Mouse (Mus musculus) frontal cortex, adult (tissue): Measurements from ENCODE around the gene Mras.
A peak's percentile ranks its signal among the peaks of the same experiment; 100 is the strongest.

Experiments
- ATAC-seq: cut with Nextera tagmentation; 2 replicates; pipeline ENCODE4 v1.9.2; 2017; ENCODE audit warnings: mild to moderate bottlenecking, moderate library complexity, mixed read lengths; ENCODE audit not compliant: low TSS enrichment

The Mras gene

DNA sequence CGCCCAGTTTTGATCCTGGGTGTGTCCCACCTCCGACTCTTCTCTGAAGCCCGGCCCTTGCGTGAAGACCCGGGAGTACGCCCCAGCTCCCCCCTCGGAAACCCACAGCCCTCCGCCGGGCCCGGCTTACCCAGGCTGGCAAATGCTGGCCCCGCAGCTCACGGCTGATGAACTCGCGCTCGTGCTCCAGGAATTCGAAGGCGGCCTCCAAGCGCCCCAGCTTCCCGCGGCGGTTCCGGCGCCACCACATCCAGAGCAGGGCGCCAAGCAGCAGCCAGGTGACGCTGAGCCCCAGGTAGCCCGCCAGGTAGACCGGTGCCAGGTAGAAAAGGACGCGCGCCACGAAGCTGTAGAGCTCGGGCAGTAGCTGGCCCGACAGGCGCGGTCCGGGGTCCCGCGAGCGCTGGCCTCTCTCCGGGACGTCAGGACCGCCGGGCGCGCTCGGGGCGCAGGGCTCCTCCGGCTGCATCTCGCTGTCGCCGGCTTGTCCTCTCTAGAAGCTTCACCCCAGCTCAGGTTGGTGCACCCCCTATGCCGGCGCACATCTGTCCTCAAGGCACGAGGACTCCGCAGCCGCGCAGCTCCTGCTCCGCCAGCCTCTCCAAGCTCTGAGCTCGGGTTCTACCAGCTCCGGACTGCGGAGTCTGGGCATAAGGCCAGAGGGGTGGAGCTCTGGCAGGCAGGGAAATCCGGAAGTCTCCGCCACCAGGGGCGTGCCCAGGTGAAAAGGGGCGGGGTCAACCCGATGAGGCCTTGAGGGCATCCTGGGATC is 79.1 kb downstream of the Mras start, which contains the start of gene Esyt3:
TSS of gene Esyt3 (minus strand) at position 637 of the 772 bp plus-strand sequence.
- ATAC-seq, result peak; percentile 73

DNA sequence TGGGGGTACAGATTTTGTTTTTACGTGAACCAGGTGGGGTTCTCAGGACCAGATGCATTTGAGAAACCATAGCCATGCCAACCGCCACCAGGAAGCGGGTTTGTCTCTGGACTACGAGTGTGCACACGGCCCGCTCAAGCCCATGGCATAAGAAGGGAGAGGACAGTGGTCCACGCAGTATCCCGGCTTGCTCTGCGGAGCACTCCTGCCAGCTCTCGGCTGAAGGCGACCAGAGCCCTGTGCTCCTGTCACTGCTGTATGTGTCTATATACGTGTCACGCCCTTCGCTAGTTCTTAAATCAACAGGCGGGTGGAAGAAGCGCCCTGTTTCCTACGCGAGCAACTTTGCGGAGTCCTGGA is 79.6 kb downstream of the Mras start:
- ATAC-seq, result no peak

DNA sequence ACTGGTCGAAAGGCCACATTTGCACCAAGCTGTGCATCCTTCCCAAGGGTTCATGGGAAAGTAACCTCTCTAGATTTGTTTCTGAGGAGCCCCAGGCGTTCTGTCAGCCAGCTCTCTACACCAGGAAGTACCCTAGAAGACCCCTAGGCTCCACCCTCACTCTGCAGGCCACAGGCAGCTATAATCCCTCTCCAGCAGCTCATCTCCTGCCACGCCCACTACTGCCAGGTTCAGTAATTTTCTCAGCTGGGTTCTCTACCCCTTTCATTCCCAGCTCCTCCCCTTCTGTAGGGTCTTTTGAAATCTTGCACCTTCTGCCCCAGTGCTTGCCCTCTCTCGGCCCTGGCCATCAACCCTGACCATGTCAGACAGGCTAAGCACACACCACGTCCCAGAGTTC is 81.2 kb downstream of the Mras start:
- ATAC-seq, result no peak

DNA sequence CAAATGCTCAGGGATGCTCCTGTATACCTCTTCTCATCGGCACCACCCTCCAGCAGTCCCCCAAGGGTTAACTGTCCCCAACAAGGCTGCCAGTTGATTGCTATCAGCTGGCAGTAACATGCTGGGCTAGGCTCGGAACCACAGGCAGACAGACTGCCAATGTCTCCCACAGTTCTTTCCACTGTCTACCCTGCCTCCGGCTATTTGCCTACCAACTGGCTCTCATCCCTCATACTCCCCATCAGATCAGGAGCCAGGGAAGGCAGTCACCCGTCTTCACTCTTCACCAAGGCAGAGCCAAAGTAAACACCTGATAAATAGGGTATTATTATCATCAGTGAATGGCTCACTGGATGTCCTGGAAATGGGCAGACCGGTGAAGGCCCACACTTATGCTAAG is 82.4 kb downstream of the Mras start:
- no peak for ATAC-seq

DNA sequence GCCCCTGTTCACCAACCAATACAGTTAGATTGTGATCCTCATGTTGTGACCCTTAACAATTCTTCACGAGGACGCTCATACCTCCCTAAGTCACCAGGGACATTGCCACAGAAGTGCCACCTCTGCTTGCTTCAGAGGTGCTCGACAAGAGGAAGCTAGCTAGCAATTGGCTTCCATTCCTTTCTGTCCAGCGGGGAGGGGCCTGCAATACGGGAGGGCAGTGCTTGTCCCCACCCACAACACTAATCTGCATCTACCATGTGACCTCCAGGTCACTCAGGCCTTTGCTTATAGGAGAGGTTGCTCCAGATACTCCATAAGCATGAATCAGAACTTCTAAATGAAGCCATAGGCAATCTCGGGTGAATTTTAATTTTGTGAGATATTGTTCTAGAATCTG is 83.8 kb downstream of the Mras start:
- no peak for ATAC-seq

DNA sequence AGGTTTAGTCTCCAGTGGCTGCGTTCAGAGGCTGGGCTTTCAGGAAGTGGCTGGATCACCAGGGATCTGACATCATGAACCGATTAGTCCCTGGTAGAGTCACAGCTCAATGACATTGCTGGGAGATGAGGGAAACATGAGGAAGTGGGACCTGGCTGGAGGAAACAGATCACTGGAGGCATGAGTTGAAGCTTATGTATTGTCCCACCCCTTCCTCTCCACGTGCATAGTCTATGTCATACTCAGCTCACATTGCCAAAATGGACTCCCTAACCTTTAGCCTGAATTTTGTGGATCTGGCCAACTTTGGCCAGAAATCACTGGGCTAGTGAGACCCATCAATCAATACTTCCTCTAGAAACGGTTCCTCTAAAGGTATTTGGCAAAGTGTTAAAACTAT is 84.2 kb downstream of the Mras start:
- no peak for ATAC-seq

DNA sequence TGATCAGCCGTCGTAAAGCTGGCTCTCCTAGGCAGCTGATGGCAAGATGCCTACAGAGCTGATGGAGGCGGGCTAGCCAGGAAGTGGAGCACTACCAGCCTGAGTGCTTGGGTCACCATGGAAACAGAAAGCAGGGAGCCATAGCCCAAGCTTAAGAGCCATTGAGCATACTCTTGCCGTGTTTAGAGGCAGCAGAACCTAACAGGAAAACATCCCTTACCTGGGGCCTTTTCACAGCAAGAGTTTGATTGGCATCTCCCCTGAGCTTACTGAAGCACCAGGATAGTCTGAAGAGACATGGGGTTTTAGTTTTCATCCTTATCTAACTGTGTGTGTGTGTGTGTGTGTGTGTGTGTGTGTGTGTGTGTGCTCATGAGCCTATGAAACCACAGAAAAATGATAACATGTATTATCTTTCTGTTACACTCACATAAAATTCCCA is 91.8 kb downstream of the Mras start:
- peak; percentile 99 for ATAC-seq

DNA sequence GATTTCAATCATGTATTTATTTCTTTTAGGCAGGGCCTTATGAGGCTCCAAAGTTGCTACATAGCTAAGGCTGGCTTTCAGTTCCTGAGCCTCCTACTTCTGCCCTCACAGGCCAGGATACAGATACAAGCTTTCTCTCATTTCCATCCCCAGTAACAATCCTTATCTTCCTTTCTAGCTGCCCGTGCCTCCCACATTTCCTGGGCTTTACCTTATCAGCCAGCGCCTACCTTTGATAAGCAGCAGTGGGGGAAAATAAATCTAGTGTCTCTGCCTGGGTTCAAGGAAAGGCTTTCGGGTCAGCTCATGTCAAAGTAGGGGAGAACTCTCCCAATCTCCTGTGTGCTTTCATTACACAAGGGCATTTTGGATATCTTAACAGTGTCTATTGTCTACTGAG is 95.6 kb downstream of the Mras start:
- ATAC-seq, result no peak

DNA sequence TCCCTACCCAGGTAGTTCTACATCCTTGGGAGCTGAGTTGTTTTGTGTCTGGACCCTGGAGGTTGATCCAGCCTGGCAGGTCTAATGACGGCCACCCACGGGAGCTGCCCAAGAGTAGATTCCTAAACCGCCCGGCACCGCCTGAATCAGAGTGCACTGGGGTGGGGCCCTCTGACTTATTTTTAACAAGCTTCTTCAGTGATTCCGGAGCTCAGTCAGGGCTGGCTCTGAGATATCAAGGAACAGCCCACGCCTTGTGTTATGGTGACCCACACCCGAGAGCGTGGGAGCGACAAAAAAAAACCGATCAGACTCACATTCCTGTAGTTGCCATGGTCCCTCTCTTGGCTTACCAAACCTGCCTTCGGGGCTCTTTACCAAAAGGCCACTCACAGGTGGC is 97.1 kb downstream of the Mras start:
- no peak for ATAC-seq

DNA sequence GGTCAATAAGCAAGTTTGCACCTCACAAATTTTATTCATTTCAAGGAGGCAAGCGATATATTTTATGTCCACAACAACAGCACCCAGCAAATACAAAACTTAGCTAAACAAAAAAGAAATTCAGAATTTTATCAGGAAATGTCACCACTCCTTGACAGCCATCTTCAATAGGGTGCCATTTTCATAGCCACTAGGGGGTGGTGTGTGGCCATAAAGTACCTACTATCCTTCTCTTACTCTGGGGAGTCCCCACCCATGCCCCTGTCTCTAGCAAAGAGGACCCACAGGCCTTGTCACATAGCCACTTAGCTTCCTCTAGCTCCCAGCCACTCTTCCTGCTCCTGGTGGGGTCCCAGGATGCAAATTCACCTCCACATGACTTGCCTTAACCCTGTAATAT is 98.0 kb downstream of the Mras start:
- ATAC-seq, result no peak

DNA sequence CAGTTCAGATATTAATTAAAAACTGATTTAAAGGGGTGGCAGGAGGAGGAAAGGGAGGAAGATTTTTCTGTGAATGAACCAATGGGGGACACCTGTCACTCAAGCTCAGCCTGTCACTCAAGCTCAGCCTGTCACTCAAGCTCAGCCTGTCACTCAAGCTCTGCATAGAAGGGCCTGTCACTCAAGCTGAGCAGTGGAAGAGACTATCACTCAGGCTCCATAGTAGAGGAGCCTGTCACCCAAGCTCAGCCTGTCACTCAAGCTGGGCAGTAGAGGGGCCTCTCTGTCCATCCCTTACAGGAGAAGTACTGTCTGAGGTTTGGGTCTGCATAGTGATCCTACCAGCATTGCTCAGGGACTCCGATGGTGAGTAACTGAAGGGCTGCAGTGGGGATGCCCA is 98.9 kb downstream of the Mras start:
- no peak for ATAC-seq

DNA sequence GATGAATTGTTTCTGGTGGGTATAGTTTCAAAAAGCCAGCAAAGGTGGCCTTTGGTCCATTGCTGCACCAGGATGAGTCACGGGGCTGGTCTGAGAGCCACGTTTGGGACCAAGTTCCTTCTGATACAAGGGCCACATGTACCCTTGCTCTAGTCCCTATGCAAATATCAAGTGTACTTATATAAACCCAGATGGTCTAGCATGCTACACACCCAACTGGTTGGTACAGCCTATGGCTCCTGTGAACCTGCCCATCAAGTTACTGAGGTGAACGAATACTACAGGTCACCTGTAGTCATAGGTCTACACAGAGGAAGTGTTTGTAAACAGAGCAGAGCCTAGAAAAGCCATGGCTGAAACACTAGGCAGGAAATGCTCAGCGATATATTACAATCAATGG is 100.6 kb downstream of the Mras start:
- no peak for ATAC-seq
